Mouse (Mus musculus): ENCODE data around the gene Gpr182.
"Not testable (repeated sequence)": the region's sequence is repeated elsewhere in the genome, so short reads cannot be mapped to it uniquely, and the experiment has no call there.

The Gpr182 gene

DNA sequence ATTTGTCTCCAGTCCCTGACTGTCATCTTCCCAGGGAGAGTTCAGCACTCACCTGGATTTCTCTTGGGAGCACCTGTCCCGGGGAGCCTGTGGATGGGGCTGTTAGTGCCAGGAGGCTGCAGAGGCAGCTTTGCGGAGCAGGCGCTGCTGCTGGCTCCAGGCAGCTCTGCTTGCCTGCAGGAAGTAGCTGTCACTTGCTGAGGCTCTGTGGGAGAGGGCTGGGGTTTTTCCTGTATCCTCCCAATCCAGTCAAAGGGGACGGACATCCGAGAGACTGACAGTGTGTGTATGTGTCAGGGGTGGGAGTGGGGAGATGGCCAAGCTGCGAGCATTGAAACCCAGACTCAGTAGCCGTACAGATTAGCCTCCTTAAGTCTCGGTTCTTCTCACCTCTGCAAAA, at the start of gene Gpr182:
TSS of gene Gpr182 (minus strand) at position 185 of the 400 bp plus-strand sequence.
- no peak for DNase-seq (ENCODE audit: low spot score)

DNA sequence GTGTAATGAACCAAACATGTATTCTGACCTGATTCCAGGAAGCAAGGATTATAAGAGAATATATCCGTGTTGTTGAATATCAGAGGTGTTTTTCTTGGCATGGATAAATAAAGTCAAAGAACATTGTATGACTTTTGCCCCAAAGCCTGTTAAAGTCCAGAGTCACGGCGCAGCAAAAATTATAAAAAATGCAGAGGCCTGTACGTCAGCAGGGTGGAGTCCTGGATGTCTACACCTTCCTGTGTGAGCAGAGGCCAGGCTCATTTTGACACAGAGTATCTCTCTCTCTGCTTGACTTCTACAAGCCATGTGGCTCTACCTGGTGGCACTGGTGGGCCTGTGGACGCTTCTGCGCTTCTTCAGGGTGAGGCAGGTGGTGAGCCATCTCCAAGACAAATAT, 49.4 kb upstream of the Gpr182 start, which contains the start of gene Rdh16:
TSS of gene Rdh16 (plus strand) at position 262 of the 400 bp plus-strand sequence.
- no peak for DNase-seq (ENCODE audit: low spot score)

GRCm38 (mm10) chr10:127799295-127799694, 47.8 kb upstream of the Gpr182 start:
- no peak for DNase-seq (ENCODE audit: low spot score)

GRCm38 (mm10) chr10:127785411-127785810, 33.9 kb upstream of the Gpr182 start:
- not testable (repeated sequence) for DNase-seq (ENCODE audit: low spot score)

DNA sequence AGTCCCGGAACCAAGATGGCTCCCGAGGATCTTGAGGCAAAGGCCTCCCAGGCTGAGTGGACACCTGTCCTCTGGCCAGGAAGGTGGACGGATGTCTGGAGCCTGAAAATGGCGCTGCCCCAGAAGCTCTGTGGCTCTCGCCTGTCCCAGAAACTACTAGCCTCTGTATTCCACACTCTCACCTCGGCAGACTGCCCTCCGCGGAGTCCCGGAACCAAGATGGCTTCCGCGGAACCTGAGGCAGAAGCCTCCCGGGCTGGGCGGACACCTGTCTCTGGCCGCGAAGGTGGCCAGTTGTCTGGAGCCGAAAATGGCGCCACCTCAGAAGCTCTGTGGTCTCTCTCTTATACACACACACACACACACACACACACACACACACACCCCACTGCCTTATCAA, 30.8 kb upstream of the Gpr182 start:
- DNase-seq (ENCODE audit: low spot score) = not testable (repeated sequence)

DNA sequence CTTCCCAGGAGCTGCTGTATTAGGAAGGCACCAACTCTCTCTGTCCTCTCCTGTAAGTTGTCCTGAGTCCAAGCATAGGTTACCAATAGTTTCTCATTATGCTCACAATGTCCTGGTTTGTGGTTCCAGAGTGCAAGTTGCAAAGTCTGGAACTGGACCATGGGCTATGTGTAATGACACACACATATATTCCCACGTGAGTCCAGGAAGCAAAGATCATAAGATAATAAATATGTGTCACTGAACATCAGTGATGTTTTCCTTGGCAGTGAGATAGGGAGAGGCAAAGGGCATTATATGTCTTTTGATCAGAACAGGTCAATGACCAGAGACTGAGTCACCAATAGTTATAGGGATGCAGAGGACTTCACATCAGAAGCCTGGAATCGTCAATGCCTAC, 24.5 kb upstream of the Gpr182 start, which contains the start of gene Rdh9:
TSS of gene Rdh9 (plus strand) at position 376 of the 400 bp plus-strand sequence.
- no peak for DNase-seq (ENCODE audit: low spot score)

DNA sequence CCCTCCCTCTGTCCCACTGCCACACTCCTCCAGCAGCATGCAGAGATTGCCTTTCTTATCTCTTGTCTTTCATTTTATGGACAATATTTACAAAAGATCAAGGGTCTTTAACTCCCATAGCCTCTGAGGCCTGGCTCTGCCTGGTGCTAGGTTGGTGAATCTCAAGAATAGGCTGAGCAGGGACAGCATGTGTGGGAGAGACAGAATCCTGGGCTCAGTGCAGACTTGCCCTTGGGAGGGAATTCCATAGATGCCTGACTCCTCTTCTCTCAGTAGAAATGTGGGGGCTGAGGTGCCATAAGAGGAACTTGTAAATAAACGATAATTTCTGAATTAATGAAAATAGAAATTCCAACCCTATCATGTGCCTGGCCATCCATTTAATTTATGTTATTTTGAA, 15.0 kb upstream of the Gpr182 start:
- DNase-seq (ENCODE audit: low spot score) = no peak

GRCm38 (mm10) chr10:127763914-127764680, 12.6 kb upstream of the Gpr182 start:
- no peak for DNase-seq (ENCODE audit: low spot score)

DNA sequence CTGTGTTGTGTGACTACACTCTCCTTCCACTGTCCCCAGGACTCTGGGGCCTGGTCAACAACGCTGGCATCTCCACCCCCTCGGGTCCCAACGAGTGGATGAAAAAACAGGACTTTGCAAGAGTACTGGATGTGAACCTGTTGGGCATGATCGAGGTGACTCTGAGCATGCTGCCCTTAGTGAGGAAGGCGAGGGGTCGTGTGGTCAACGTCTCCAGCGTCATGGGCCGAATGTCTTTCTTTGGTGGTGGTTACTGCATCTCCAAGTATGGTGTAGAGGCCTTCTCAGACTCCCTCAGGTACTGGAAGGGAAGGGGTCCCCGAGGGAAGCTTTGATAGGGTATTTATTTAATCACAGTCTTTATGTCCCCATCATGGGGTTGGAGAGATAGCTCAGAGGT, 11.4 kb upstream of the Gpr182 start:
- DNase-seq (ENCODE audit: low spot score) = not testable (repeated sequence)

- no peak for DNase-seq (ENCODE audit: low spot score)
These were observed 7.9 kb upstream of the Gpr182 start, which contains the start of the genes Rdh1 and Rdh16f1 for GRCm38 (mm10) chr10:127759181-127760110. Gene Rdh1 (plus strand): TSS chr10:127759721. Gene Rdh16f1 (plus strand): TSS chr10:127759787.

GRCm38 (mm10) chr10:127755770-127756468, 4.4 kb upstream of the Gpr182 start:
- DNase-seq (ENCODE audit: low spot score) = peak; percentile 1

DNA sequence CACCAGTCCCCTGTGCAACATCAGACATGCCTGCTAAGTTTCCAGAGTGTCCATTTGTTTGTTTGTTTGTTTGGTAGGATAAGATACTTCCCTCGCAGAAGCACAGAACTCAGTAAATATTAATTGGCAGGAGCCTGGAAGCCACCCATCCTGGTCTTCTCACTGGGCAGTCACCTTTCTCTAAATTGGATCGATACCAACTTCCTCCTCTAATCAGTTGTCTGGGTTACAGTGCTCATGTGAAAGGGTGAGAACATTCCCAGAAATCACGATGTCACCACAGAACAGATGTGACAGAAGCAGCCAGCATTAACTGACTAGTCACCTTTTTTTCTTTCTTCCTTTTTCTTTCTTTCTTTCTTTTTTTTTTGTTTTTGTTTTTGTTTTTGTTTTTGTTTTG, 3.7 kb upstream of the Gpr182 start:
- no peak for DNase-seq (ENCODE audit: low spot score)

- no peak for DNase-seq (ENCODE audit: low spot score)
These were observed 3.1 kb upstream of the Gpr182 start for GRCm38 (mm10) chr10:127754566-127755166.

GRCm38 (mm10) chr10:127750136-127750777, 1.3 kb downstream of the Gpr182 start:
- no peak for DNase-seq (ENCODE audit: low spot score)

- no peak for DNase-seq (ENCODE audit: low spot score)
These were observed 2.5 kb downstream of the Gpr182 start for GRCm38 (mm10) chr10:127748847-127749612.

GRCm38 (mm10) chr10:127747254-127747653, 4.3 kb downstream of the Gpr182 start:
- no peak for DNase-seq (ENCODE audit: low spot score)

DNA sequence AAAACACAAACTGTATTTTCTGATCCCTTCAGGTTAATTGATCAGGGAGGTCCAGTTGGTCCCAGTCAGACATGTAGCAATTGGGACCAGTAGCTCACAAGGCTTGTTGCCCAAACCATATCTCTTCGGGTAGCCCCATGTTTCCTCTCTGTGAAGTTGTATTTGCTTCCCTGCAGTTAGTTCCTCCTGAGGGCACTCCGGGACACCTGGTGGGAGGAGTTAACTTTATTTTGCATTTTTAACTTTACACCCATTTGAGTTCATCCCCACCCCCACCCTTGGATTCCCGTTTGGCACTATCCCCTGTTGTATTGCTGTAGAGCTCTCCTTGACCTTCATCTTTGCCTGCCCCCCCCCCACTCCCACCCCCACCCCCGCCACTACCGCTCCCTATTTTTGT, 5.6 kb downstream of the Gpr182 start:
- no peak for DNase-seq (ENCODE audit: low spot score)

GRCm38 (mm10) chr10:127744661-127745060, 6.9 kb downstream of the Gpr182 start:
- DNase-seq (ENCODE audit: low spot score) = peak; percentile 33

DNA sequence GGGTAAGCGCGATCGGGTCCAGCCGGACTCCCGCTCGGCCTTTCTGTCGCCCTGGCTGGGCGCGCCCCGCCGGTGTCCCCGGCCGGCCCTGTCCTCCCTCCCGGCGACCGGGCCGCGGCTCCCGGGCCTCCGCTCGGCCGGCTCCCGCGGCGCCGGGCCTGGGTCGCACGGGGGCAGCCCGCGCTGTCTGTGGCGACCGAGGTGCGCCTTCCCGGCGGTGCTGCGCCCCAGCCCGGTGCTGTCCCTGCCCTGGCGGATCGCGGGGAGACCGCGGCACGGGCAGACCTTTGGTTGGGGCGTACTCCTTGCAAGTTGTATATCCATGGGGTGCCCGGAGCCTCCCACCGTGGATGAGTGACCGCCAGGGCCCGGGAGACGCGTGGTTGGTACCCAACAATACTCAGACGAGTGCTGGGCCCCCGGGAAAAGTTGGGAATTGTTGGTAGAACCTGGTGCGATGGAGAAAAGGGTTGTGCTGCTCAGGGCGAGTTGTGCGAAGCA, 11.8 kb downstream of the Gpr182 start:
- DNase-seq (ENCODE audit: low spot score) = no peak

- DNase-seq (ENCODE audit: low spot score) = peak; percentile 82
These were observed 12.4 kb downstream of the Gpr182 start, which contains the start of gene Zbtb39 for GRCm38 (mm10) chr10:127739083-127739660. Gene Zbtb39 (plus strand): TSS chr10:127739538.
